Mouse (Mus musculus): ENCODE data around the gene Fgf3.

GRCm38 (mm10) chr7:144862126-144862525 lies 24.2 kb downstream of the Fgf3 start:
- TF ChIP-seq CTCF (IDR thresholded peaks at IDR 0.05; ENCODE audit: borderline replicate concordance, control insufficient read depth, extremely low read depth, insufficient read depth, low read length, poor library complexity) (no peak), POLR2A (IDR thresholded peaks at IDR 0.05; ENCODE audit: control insufficient read depth, extremely low read depth, insufficient read depth, low read length, poor library complexity) (no peak)
